Mouse (Mus musculus): Measurements from ENCODE around the gene Ror2.

The Ror2 gene

DNA sequence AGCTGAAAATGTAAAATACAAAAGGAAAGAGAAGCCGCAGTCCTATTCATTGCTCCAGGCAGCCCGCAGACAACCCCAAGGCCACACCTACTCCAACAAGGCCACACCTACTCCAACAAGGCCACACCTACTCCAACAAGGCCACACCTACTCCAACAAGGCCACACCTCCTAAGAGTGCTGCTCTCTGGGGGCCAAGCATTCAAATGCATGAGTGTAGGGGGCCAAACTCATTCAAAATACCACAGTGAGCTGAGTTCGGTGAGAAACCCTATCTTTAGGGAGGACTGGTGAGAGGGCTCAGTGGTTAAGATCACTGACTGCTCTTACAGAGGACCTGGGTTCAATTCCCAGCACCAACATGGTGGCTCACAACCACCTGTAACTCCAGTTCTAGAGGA, 60.0 kb downstream of the Ror2 start:
- TF ChIP-seq CTCF (conservative IDR thresholded peaks at IDR 0.05; ENCODE audit: low read length) (no peak), POU5F1 (IDR thresholded peaks at IDR 0.05; ENCODE audit: borderline replicate concordance, low read length) (no peak), NANOG (IDR thresholded peaks at IDR 0.05; ENCODE audit: borderline replicate concordance, low read length) (no peak)
- Histone ChIP-seq H3K27me3 (ENCODE audit: insufficient read depth, low read length) (peaks cover 32% of the 10 kb centered on the region), H3K4me1 (replicated peaks; ENCODE audit: low read depth, low read length) (peaks cover 45% of the 10 kb centered on the region), H3K36me3 (ENCODE audit: insufficient read depth, low read length) (no peaks in the 10 kb centered on the region), H3K9me3 (ENCODE audit: low read length) (peaks cover 11% of the 10 kb centered on the region), H3K4me3 (replicated peaks; ENCODE audit: low read length) (no peak overlapping the region)

DNA sequence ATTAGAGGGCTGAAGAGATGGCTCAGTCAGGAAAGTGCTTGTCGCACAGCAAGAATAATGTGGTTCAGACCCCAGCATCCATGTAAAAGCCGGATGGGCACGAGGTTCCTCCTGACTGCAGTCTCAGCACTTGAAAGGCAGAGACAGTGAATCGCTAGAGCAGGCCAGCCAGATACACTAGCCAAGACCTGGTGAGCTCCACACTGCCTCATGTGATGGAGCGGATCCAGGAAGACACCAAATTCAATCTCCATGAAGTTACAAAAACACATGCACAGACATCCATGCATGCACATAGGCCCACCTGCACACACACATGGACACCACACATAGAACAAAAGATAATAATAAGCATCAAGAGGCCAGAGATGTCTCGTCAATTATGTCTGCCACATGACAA, 64.7 kb downstream of the Ror2 start:
- peaks cover 59% of the 10 kb centered on the region for H3K4me1 ChIP-seq (replicated peaks; ENCODE audit: low read depth, low read length)
- no peak for TF ChIP-seq NANOG (IDR thresholded peaks at IDR 0.05; ENCODE audit: borderline replicate concordance, low read length)
- no peaks in the 10 kb centered on the region for H3K36me3 ChIP-seq (ENCODE audit: insufficient read depth, low read length)
- H3K9me3 ChIP-seq (ENCODE audit: low read length): peaks cover 9% of the 10 kb centered on the region
- peaks cover 5% of the 10 kb centered on the region; the same call in 1 of the 2 replicates for H3K27me3 ChIP-seq (ENCODE audit: insufficient read depth, low read length)
- H3K4me3 ChIP-seq (replicated peaks; ENCODE audit: low read length): peak overlapping the region; percentile 37; the same call in 1 of the 2 replicates

DNA sequence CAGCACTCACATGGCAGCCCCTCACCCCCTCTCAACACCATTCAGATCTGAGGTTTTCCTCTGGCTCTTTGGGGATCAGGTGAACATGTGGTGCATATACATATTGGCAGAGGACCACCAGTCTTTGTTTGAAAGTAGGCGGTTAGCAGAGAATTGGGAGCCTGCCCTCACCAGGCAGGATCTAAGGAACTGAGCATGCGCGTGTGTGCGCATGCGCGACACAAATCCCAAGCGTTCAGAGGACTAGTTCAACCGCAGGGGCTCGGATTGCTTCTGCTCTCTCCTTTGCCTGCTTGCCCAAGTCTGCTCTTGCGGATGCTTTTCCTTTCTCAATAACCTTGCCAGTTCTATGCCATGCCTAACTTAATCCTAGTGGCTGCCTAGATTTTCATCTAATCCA, 66.0 kb downstream of the Ror2 start:
- no peak for TF ChIP-seq NANOG (IDR thresholded peaks at IDR 0.05; ENCODE audit: borderline replicate concordance, low read length)
- TF ChIP-seq POU5F1 (IDR thresholded peaks at IDR 0.05; ENCODE audit: borderline replicate concordance, low read length): no peak
- TF ChIP-seq CTCF (conservative IDR thresholded peaks at IDR 0.05; ENCODE audit: low read length): no peak
- peaks cover 56% of the 10 kb centered on the region for H3K4me1 ChIP-seq (replicated peaks; ENCODE audit: low read depth, low read length)
- H3K9me3 ChIP-seq (ENCODE audit: low read length): peaks cover 9% of the 10 kb centered on the region
- peaks cover 5% of the 10 kb centered on the region; the same call in 1 of the 2 replicates for H3K27me3 ChIP-seq (ENCODE audit: insufficient read depth, low read length)
- no peak overlapping the region for H3K4me3 ChIP-seq (replicated peaks; ENCODE audit: low read length)
- no peaks in the 10 kb centered on the region for H3K36me3 ChIP-seq (ENCODE audit: insufficient read depth, low read length)

DNA sequence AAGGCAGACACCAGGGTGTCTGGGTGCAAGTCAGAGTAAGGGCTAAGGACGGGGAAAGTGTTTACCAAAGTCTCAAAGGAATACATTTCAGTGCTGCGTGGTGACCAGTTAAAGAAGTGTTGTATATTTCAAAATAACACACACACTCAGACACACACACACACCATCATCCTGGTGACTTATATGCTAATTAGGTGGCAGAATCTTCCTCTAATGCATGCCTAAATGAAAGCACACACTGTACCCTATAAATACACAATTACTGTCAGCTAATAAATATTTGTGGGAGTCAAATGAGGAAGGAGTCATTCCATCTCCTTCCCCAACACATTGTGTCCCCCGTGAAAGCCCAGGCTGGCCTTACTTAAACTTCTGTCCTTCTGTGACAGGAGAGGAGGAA, 66.5 kb downstream of the Ror2 start:
- TF ChIP-seq NANOG (IDR thresholded peaks at IDR 0.05; ENCODE audit: borderline replicate concordance, low read length): no peak
- TF ChIP-seq POU5F1 (IDR thresholded peaks at IDR 0.05; ENCODE audit: borderline replicate concordance, low read length): no peak
- no peak for TF ChIP-seq CTCF (conservative IDR thresholded peaks at IDR 0.05; ENCODE audit: low read length)
- H3K4me3 ChIP-seq (replicated peaks; ENCODE audit: low read length): no peak overlapping the region
- H3K4me1 ChIP-seq (replicated peaks; ENCODE audit: low read depth, low read length): peaks cover 59% of the 10 kb centered on the region
- H3K9me3 ChIP-seq (ENCODE audit: low read length): peaks cover 5% of the 10 kb centered on the region
- H3K36me3 ChIP-seq (ENCODE audit: insufficient read depth, low read length): no peaks in the 10 kb centered on the region
- peaks cover 4% of the 10 kb centered on the region; the same call in 1 of the 2 replicates for H3K27me3 ChIP-seq (ENCODE audit: insufficient read depth, low read length)

DNA sequence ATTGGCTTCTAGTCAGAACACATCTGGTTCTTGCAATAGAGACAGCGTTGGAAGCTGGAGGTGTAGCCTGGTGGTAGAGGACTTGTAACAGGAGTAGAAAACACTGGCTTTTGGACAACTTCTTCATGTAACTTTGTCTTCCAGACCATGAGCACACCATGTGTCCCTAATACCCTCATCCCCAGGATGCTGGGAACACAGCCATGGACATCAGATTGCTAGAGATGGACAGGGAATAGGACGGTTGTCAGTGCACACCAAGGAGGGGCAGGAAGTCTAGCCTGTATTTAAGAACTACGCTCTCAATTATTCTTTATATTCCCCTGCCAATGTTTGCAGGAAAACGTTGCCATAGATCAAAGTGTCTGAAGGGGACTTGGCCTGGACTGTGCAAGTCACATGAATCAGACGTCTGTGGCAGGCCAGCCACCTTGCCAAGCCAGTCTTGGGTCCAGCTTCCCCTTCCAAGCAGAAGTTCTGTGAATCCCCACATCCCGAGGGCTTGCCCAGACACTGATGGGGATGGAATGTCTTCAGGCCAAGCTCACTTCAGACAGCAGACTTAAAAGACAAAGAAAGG, 68.4 kb downstream of the Ror2 start:
- Histone ChIP-seq H3K4me1 (replicated peaks; ENCODE audit: low read depth, low read length) (peaks cover 72% of the 10 kb centered on the region), H3K9me3 (ENCODE audit: low read length) (no peaks in the 10 kb centered on the region), H3K4me3 (replicated peaks; ENCODE audit: low read length) (no peak overlapping the region), H3K36me3 (ENCODE audit: insufficient read depth, low read length) (no peaks in the 10 kb centered on the region), H3K27me3 (ENCODE audit: insufficient read depth, low read length) (no peaks in the 10 kb centered on the region; the same call in 1 of the 2 replicates)
- no peak for TF ChIP-seq NANOG (IDR thresholded peaks at IDR 0.05; ENCODE audit: borderline replicate concordance, low read length)
- TF ChIP-seq CTCF (conservative IDR thresholded peaks at IDR 0.05; ENCODE audit: low read length): no peak
- no peak for TF ChIP-seq POU5F1 (IDR thresholded peaks at IDR 0.05; ENCODE audit: borderline replicate concordance, low read length)

DNA sequence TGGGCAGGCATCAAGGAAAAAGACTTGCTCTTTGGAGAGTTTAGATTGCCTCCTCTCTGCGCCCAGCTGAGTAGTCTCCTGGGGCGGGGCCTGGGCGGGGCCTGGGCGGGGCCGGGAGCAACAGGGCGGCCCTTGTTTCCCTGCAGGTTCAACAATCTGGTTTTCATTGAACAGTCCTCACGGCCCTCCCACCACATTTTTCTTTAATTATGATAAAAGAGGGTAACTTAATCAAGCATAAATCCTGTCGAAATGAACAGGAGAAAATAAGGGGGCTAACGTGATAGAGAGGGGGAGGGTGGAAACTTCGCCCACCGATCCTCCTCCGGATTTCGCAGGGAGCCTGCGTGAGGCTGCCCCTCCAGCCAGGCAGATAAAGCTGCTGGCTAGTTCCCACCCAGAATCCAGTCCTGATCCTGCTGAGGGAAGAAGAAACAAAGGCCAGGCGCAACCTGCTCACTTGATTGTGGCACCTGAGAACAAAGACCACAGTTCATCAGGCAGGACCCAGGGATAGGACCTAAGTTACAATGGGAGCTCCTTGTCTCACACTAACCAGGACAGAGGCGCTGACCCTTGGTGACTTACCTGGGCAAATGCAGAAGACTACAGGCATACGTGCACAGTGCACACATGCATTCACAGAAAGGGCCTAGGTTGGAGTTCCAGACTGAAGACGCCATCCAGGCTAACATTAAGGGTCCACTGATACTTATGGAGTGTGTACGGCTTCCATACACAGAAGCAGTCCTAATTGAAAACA, 73.8 kb downstream of the Ror2 start:
- peak overlapping the region; percentile 62 for H3K4me3 ChIP-seq (replicated peaks; ENCODE audit: low read length)
- H3K4me1 ChIP-seq (replicated peaks; ENCODE audit: low read depth, low read length): peaks cover 62% of the 10 kb centered on the region
- no peaks in the 10 kb centered on the region for H3K36me3 ChIP-seq (ENCODE audit: insufficient read depth, low read length)
- no peak for TF ChIP-seq POU5F1 (IDR thresholded peaks at IDR 0.05; ENCODE audit: borderline replicate concordance, low read length)
- TF ChIP-seq NANOG (IDR thresholded peaks at IDR 0.05; ENCODE audit: borderline replicate concordance, low read length): no peak
- no peak for TF ChIP-seq CTCF (conservative IDR thresholded peaks at IDR 0.05; ENCODE audit: low read length)
- no peaks in the 10 kb centered on the region for H3K27me3 ChIP-seq (ENCODE audit: insufficient read depth, low read length)
- H3K9me3 ChIP-seq (ENCODE audit: low read length): no peaks in the 10 kb centered on the region

DNA sequence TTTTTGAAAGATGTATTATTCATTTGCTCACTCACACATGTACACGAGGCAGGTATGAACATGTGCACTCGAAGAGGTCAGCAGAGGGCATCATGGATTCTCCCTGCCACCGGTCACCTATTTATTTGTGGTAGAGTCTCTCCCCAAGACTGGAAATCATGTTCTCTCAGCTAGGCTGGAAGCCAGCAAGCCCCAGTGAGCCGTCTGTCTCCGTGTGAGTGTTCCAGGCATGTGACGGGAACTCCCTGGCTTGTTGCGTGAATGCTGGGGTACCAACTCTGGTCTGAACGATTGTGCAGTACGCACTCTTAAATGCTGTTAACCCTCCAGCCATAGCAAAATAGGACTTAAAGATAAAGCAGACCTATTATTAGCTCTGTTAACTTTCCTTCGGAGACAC, 77.4 kb downstream of the Ror2 start:
- Histone ChIP-seq H3K27me3 (ENCODE audit: insufficient read depth, low read length) (peaks cover 2% of the 10 kb centered on the region; the same call in 1 of the 2 replicates), H3K4me3 (replicated peaks; ENCODE audit: low read length) (no peak overlapping the region), H3K36me3 (ENCODE audit: insufficient read depth, low read length) (no peaks in the 10 kb centered on the region), H3K9me3 (ENCODE audit: low read length) (no peaks in the 10 kb centered on the region), H3K4me1 (replicated peaks; ENCODE audit: low read depth, low read length) (peaks cover 65% of the 10 kb centered on the region)
- TF ChIP-seq NANOG (IDR thresholded peaks at IDR 0.05; ENCODE audit: borderline replicate concordance, low read length): no peak
- no peak for TF ChIP-seq CTCF (conservative IDR thresholded peaks at IDR 0.05; ENCODE audit: low read length)
- no peak for TF ChIP-seq POU5F1 (IDR thresholded peaks at IDR 0.05; ENCODE audit: borderline replicate concordance, low read length)

DNA sequence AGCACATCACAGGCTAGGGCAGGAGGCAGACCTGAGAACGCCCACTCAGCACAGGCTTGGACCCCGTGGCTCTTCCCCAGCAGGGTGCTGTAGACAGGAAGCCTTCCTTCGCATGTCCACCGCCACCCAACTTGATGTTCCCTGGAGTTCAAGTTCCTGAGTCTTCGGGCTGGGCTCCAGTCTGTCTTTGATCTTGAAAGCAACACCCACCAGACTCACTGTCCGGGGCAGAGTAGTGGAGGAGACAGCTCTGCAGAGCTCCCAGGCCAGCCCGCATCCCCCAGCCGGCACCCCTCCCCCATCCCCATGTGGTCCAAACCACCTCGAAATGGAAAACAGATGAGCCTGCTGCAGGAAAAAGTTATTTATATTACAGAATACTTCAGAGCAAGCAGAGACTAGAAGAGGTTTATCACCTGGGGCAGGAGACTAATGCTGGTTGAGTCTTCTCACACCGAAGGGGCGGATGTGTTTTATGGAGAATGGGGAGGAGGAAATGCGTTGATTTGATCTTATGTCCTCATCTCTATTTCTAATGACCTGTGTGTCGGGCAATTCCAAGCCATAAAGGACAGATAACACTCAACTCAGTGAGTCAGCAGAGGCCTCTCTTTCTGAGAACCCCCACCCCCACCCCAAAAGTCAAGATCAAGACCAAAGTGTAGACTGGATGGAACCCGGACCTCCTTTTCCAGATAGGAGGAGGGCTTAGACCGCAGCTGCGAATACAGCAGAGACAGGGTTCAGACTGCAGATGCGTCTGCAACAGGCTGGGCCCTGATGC, 80.6 kb downstream of the Ror2 start:
- H3K27me3 ChIP-seq (ENCODE audit: insufficient read depth, low read length): peaks cover 11% of the 10 kb centered on the region; the same call in 1 of the 2 replicates
- H3K36me3 ChIP-seq (ENCODE audit: insufficient read depth, low read length): no peaks in the 10 kb centered on the region
- TF ChIP-seq POU5F1 (IDR thresholded peaks at IDR 0.05; ENCODE audit: borderline replicate concordance, low read length) (no peak), NANOG (IDR thresholded peaks at IDR 0.05; ENCODE audit: borderline replicate concordance, low read length) (no peak), CTCF (conservative IDR thresholded peaks at IDR 0.05; ENCODE audit: low read length) (no peak)
- peaks cover 53% of the 10 kb centered on the region for H3K4me1 ChIP-seq (replicated peaks; ENCODE audit: low read depth, low read length)
- H3K4me3 ChIP-seq (replicated peaks; ENCODE audit: low read length): peak overlapping the region; percentile 29; the same call in 1 of the 2 replicates
- no peaks in the 10 kb centered on the region for H3K9me3 ChIP-seq (ENCODE audit: low read length)

Measured in E14TG2a.4 (cell line).